Mouse (Mus musculus) CH12.LX (cell line): ENCODE measurements around the gene Cdhr2. TPM values are rescaled to one million over a fixed set of nuclear protein-coding genes. Genes with fewer than 3 reads are reported as not detected.

Experiments used
- DNase-seq: peaks from one replicate; pipeline ENCODE4 v3.0.0-alpha.2; 2013; ENCODE audit errors: extremely low read depth
- H3K27ac ChIP-seq: 2 replicates; pipeline ENCODE4 v1.5.1; 2012; ENCODE audit warnings: low read depth, mild to moderate bottlenecking, control low read depth, moderate library complexity; ENCODE audit not compliant: insufficient read depth
- H3K27me3 ChIP-seq: replicated peaks from 2 replicates; pipeline ENCODE3; 2012; ENCODE audit warnings: inconsistent platforms
- H3K36me3 ChIP-seq, 2 experiments: replicated peaks in 1 of 2; 2 replicates each; pipeline versions ENCODE3 to v1.6.1; 2012; ENCODE audit warnings: inconsistent platforms in 1 of 2, low read length in 1 of 2, mild to moderate bottlenecking in 1 of 2, mixed read lengths in 1 of 2, moderate library complexity in 1 of 2; ENCODE audit not compliant: control insufficient read depth in 1 of 2, insufficient read depth in 1 of 2
- H3K4me1 ChIP-seq, 2 experiments: 2 replicates each; pipeline ENCODE4 v1.6.1; 2012; ENCODE audit warnings: inconsistent platforms in 1 of 2, moderate library complexity in 1 of 2; ENCODE audit not compliant: insufficient read depth in 2 of 2, control insufficient read depth in 1 of 2
- H3K4me2 ChIP-seq: 2 replicates; pipeline ENCODE4 v1.6.1; 2012; ENCODE audit warnings: low read depth, mild to moderate bottlenecking, control low read depth; ENCODE audit not compliant: poor library complexity, insufficient read depth, severe bottlenecking
- H3K4me3 ChIP-seq, 3 experiments: fragments of 150-350 bp in 1 of 3; sonication (generic) in 1 of 3; replicated peaks in 1 of 3; 2 replicates each; pipeline versions ENCODE3 to v1.5.1; 2011 to 2012; ENCODE audit warnings: low read depth in 2 of 3, low read length in 2 of 3, mild to moderate bottlenecking in 2 of 3, moderate library complexity in 2 of 3, control low read depth in 1 of 3, improper control_type of control experiment in 1 of 3, inconsistent platforms in 1 of 3, mixed read lengths in 1 of 3; ENCODE audit not compliant: poor library complexity in 1 of 3
- H3K79me2 ChIP-seq: replicated peaks from 2 replicates; pipeline ENCODE4 v1.6.1; 2012; ENCODE audit warnings: mild to moderate bottlenecking, moderate library complexity; ENCODE audit not compliant: control insufficient read depth, poor library complexity, insufficient read depth, severe bottlenecking; ENCODE audit errors: extremely low read depth
- H3K9ac ChIP-seq: 2 replicates; pipeline ENCODE4 v1.6.1; 2012; ENCODE audit warnings: low read depth, mild to moderate bottlenecking, control low read depth, moderate library complexity; ENCODE audit not compliant: insufficient read depth
- H3K9me3 ChIP-seq: replicated peaks from 2 replicates; pipeline ENCODE3; 2012; ENCODE audit warnings: low read length, inconsistent platforms, mixed read lengths
- BHLHE40 ChIP-seq: IDR thresholded peaks from 2 replicates; pipeline ENCODE4 v1.6.1; 2011; ENCODE audit warnings: mild to moderate bottlenecking, low read depth, low read length, improper control_type of control experiment
- CHD1 ChIP-seq: IDR thresholded peaks from 2 replicates; pipeline ENCODE4 v1.6.1; 2012; ENCODE audit warnings: low read depth, low read length, improper control_type of control experiment, inconsistent platforms
- CHD2 ChIP-seq: IDR thresholded peaks from 2 replicates; pipeline ENCODE4 v1.6.1; 2011; ENCODE audit warnings: low read length, improper control_type of control experiment
- CTCF ChIP-seq, 2 experiments: IDR thresholded peaks in 1 of 2; conservative IDR thresholded peaks in 1 of 2; 2 replicates each; pipeline ENCODE4 v1.5.1; 2011 to 2012; ENCODE audit warnings: low read depth in 2 of 2, low read length in 2 of 2, improper control_type of control experiment in 1 of 2, inconsistent platforms in 1 of 2, mild to moderate bottlenecking in 1 of 2, moderate library complexity in 1 of 2
- ETS1 ChIP-seq: conservative IDR thresholded peaks from 2 replicates; pipeline ENCODE4 v1.6.1; 2012; ENCODE audit warnings: low read depth, mild to moderate bottlenecking, inconsistent platforms, low read length, improper control_type of control experiment, moderate library complexity
- KAT2A ChIP-seq: IDR thresholded peaks from 2 replicates; pipeline ENCODE4 v1.6.1; 2012; ENCODE audit warnings: low read length, improper control_type of control experiment, inconsistent platforms; ENCODE audit not compliant: insufficient replicate concordance
- MAX ChIP-seq: IDR thresholded peaks from 2 replicates; pipeline ENCODE4 v1.6.1; 2011; ENCODE audit warnings: low read length, improper control_type of control experiment
- MAZ ChIP-seq: IDR thresholded peaks from 2 replicates; pipeline ENCODE4 v1.6.1; 2012; ENCODE audit warnings: low read depth, mild to moderate bottlenecking, inconsistent platforms, low read length, improper control_type of control experiment, moderate library complexity
- MEF2A ChIP-seq: IDR thresholded peaks from 2 replicates; pipeline ENCODE4 v1.6.1; 2014; ENCODE audit warnings: low read depth, mild to moderate bottlenecking, inconsistent platforms, low read length, improper control_type of control experiment, borderline replicate concordance
- MXI1 ChIP-seq: IDR thresholded peaks from 2 replicates; pipeline ENCODE4 v1.6.1; 2011; ENCODE audit warnings: mild to moderate bottlenecking, low read depth, low read length, improper control_type of control experiment
- NELFE ChIP-seq: IDR thresholded peaks from 2 replicates; pipeline ENCODE4 v1.6.1; 2011; ENCODE audit warnings: low read depth, low read length, improper control_type of control experiment
- NRF1 ChIP-seq: IDR thresholded peaks from 2 replicates; pipeline ENCODE4 v1.6.1; 2014; ENCODE audit warnings: low read depth, mild to moderate bottlenecking, inconsistent platforms, low read length, improper control_type of control experiment, moderate library complexity
- POLR2A ChIP-seq: IDR thresholded peaks from 2 replicates; pipeline ENCODE4 v1.6.1; 2011; ENCODE audit warnings: low read depth, mild to moderate bottlenecking, improper control_type of control experiment, low read length
- RCOR1 ChIP-seq: conservative IDR thresholded peaks from 2 replicates; pipeline ENCODE4 v1.6.1; 2012; ENCODE audit warnings: low read depth, mild to moderate bottlenecking, inconsistent platforms, low read length, improper control_type of control experiment
- SMC3 ChIP-seq: IDR thresholded peaks from 2 replicates; pipeline ENCODE4 v1.6.1; 2011; ENCODE audit warnings: low read depth, low read length, improper control_type of control experiment
- UBTF ChIP-seq: IDR thresholded peaks from 2 replicates; pipeline ENCODE4 v1.6.1; 2012; ENCODE audit warnings: low read depth, mild to moderate bottlenecking, inconsistent platforms, low read length, improper control_type of control experiment, moderate library complexity
- USF2 ChIP-seq: conservative IDR thresholded peaks from 2 replicates; pipeline ENCODE4 v1.6.1; 2011; ENCODE audit warnings: low read depth, low read length, improper control_type of control experiment
- ZC3H11A ChIP-seq: IDR thresholded peaks from 2 replicates; pipeline ENCODE4 v1.6.1; 2012; ENCODE audit warnings: low read depth, mild to moderate bottlenecking, inconsistent platforms, low read length, improper control_type of control experiment
- ZMIZ1 ChIP-seq: IDR thresholded peaks from 2 replicates; pipeline ENCODE4 v1.6.1; 2012; ENCODE audit warnings: low read depth, mild to moderate bottlenecking, inconsistent platforms, low read length, improper control_type of control experiment
- ZNF384 ChIP-seq: IDR thresholded peaks from 2 replicates; pipeline ENCODE4 v1.6.1; 2012; ENCODE audit warnings: low read depth, low read length, improper control_type of control experiment, inconsistent platforms
- dilution Hi-C: fragments of 300-500 bp; cut with MboI; formaldehyde crosslinking; loops from 2 replicates; pipeline ENCODE4 v1.14.3; 2020; ENCODE audit warnings: low sequenced_read_pairs; ENCODE audit not compliant: extremely low pct_unique_long_range_greater_than_20kb, extremely low pct_ligation_motif_present
- in situ Hi-C: fragments of 300-500 bp; cut with MboI; formaldehyde crosslinking; loops from 3 replicates; pipeline ENCODE4 v1.14.3; 2019; ENCODE audit warnings: low sequenced_read_pairs, low pct_ligation_motif_present, low pct_unique_long_range_greater_than_20kb, mixed read lengths
- polyA plus RNA-seq: library from polyadenylated mRNA; unstranded; fragments of >175 nt; gene quantifications from 2 replicates; pipeline ENCODE4 v1.2.1, GENCODE M21; 2012; ENCODE audit warnings: low read depth; ENCODE audit not compliant: insufficient read length
- total RNA-seq, 2 experiments: library from RNA; depleted of rRNA; stranded (reverse); fragments of 300-350 nt in 1 of 2; fragments of >200 nt in 1 of 2; gene quantifications; 2 replicates each; pipeline ENCODE4 v1.2.3; 2012 to 2014

Cdhr2 gene
- total and polyA plus RNA-seq, 3 experiments: not detected

GRCm38 (mm10) chr13:54758045-54758755, 56.9 kb downstream of the Cdhr2 start (continued):
- TF ChIP-seq ZNF384 (no peak), CTCF (conservative IDR thresholded peaks at IDR 0.05 in 1 of 2, IDR thresholded peaks at IDR 0.05 in 1 of 2; ENCODE audit: low read depth in 2 of 2, low read length in 2 of 2) (peak in 1 of 2 experiments; percentile 68; a peak in 2 of 4 replicates), BHLHE40 (no peak), NELFE (no peak), UBTF (no peak), CHD1 (no peak), NRF1 (peak; percentile 80)
- TF ChIP-seq, all 38 proteins: peak for 6

GRCm38 (mm10) chr13:54758756-54759470, 57.7 kb downstream of the Cdhr2 start:
- no peaks in the 10 kb centered on the region for H3K4me1 ChIP-seq
- no peak for DNase-seq
- H3K4me3 ChIP-seq: no peak overlapping the region
- no peak for TF ChIP-seq SMC3
- no peak for TF ChIP-seq MXI1
- TF ChIP-seq ZNF384: no peak
- no peak for TF ChIP-seq KAT2A
- TF ChIP-seq ETS1: no peak
- no peak for TF ChIP-seq BHLHE40
- TF ChIP-seq ZMIZ1: no peak
- no peak for TF ChIP-seq USF2
- TF ChIP-seq POLR2A: no peak
- H3K36me3 ChIP-seq: no peaks in the 10 kb centered on the region
- peaks cover 82% of the 10 kb centered on the region for H3K27me3 ChIP-seq
- H3K79me2 ChIP-seq: no peaks in the 10 kb centered on the region
- H3K27ac ChIP-seq: no peak overlapping the region
- H3K4me2 ChIP-seq: no peak overlapping the region
- H3K9ac ChIP-seq: no peak overlapping the region
- peaks cover 4% of the 10 kb centered on the region for H3K9me3 ChIP-seq
- in situ Hi-C loops: no loop called here
- dilution Hi-C loops: no loop called here

GRCm38 (mm10) chr13:54759496-54759895, 58.2 kb downstream of the Cdhr2 start:
- Histone ChIP-seq H3K79me2 (no peaks in the 10 kb centered on the region), H3K27me3 (peaks cover 82% of the 10 kb centered on the region), H3K27ac (no peak overlapping the region), H3K9ac (no peak overlapping the region), H3K4me1 (no peaks in the 10 kb centered on the region), H3K4me2 (no peak overlapping the region), H3K4me3 (no peak overlapping the region)
- DNase-seq: no peak
- in situ Hi-C loops (no loop called here), dilution Hi-C loops (no loop called here)
- TF ChIP-seq MAX (no peak), CHD2 (no peak), RCOR1 (no peak), ZNF384 (no peak), MEF2A (no peak), MAZ (no peak), SMC3 (no peak), MXI1 (no peak), CHD1 (no peak), ETS1 (no peak), ZC3H11A (no peak), KAT2A (no peak), POLR2A (no peak)
- TF ChIP-seq, all 38 proteins: peak for 0
- H3K36me3 ChIP-seq: no peaks in the 10 kb centered on the region
- H3K9me3 ChIP-seq: peaks cover 4% of the 10 kb centered on the region
